Mouse (Mus musculus): ENCODE results near the gene Cdsn. TPM values are rescaled to one million over a fixed set of nuclear protein-coding genes. Genes with fewer than 3 reads are reported as not detected.

Cdsn gene
- total RNA-seq, 2 experiments from 2014 or later = not detected

- no peak for ATAC-seq (replicated peaks; ENCODE audit: low FRiP score, low TSS enrichment, poor library complexity, severe bottlenecking)
Measured at GRCm38 (mm10) chr17:35567150-35567549, 15.2 kb downstream of the Cdsn start, which contains the start of gene 2300002M23Rik. Gene 2300002M23Rik (plus strand): TSS chr17:35567450.

DNA sequence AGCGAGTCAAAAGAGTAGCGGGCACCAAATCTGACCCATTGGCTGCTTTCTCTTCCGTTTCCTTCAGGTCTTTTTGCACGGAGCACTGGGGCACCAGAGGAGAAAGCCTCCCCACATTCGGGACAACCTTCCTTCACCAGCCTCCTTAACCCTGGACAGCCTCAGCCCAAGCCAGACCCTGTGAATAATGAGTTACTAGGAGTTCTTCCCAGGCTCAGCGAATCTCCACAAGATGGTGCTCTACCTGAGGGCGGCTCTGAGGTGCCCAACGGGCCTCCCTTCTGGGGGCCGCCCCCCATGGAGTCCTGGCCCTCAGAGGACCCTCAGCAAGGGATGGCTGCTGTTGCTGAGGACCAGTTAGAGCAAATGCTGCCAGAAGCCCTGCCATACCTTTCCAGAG, 15.8 kb downstream of the Cdsn start:
- ATAC-seq (replicated peaks; ENCODE audit: low FRiP score, low TSS enrichment, poor library complexity, severe bottlenecking) = no peak

DNA sequence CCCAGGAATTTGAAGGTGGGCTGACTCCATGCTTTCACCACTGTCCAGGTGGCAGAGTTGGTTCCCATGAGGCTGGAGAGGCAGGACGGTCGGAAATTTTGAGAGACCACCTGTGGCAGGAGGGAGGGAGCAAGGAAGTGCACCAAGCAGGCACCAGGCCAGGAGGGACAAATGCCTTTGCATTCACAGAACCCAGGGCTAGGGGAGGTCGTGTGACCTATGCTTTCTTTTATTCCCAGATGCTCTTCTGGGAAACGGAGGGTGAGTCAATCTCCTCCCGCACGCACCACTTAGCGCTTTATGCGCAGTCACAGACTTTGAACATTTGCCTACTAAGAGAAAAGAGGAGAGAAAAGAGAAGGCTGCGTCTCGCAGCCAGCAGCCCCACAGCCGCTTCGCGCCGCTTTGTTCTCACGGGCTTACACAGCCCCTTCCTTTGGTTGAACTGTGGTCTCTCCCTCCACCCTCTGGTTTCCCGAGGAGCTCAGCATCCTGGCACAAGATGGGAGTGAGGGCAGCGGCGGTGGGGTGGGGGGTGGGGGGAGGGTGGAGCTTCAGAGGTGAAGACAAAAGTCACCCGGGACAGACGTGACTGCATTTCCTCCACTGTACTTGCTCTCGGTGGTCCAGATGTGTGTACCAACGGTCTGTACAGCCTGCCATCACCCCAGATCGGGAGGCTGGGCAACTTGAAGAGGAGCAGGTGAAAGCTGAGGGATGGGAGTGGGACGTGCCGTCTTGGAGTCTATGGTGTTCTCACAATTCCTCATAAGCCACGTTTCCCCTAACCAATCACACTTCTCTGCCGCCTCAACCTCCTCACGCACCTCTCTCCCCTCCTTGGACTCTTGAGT, 17.4 kb downstream of the Cdsn start:
- no peak for ATAC-seq (replicated peaks; ENCODE audit: low FRiP score, low TSS enrichment, poor library complexity, severe bottlenecking)

DNA sequence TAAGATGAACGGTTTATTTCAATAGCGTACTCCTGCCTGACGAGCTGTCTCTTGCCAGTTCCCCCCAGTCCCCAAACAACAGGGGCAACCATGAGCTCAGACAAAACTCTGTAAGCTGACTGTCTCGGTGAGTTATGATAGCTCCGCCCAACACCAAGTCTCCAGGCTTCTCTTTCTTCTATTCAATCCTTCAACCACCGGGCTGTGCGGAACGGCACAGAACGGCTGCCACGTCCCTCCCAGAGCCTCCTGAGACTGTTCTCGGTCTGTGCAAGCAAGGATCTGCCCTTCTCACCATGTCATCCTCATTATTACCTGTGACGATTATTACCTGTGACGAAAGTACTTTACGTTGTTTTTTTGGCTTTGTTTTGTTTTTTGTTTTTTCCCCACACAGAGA, 18.9 kb downstream of the Cdsn start:
- ATAC-seq (replicated peaks; ENCODE audit: low FRiP score, low TSS enrichment, poor library complexity, severe bottlenecking) = no peak

DNA sequence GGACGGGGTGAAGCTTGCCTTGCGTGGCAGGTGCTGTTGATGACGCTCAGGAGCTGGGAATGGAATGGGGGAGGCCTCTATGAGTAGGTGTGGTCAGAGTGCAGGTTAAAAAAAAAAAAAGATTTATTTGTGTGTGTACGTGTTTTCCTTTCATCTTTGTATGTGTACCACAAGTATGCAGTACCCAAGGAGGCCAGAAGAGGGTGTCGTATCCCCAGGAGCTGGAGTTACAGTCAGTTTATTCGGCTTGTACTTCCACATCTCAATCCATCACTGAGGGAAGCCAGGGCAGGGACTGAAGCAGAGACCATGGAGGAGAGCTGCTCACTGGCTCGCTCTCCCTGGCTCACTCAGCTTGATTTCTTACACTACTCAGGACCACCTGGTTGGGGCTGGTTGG, 19.5 kb downstream of the Cdsn start:
- no peak for ATAC-seq (replicated peaks; ENCODE audit: low FRiP score, low TSS enrichment, poor library complexity, severe bottlenecking)

DNA sequence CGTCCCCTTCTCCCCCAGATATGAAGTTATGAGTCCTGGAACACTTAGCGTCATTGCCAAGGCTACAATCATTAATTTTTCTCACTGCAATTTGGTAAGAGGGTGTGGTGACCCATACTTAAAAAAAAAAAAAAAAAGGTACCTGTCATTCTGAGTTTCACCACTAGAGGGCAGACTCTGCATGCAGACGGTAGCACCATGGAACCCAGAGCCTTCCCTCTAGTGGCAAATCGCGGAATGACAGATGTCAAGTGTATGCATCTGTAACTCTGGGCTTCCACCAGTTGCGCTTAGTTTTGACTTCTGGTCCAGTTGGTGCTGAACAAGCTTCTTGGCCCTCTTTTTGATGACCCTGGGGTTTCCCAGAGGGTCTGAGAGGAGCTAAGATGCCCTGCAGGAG, 26.3 kb downstream of the Cdsn start:
- ATAC-seq (replicated peaks; ENCODE audit: low FRiP score, low TSS enrichment, poor library complexity, severe bottlenecking) = peak; percentile 73

DNA sequence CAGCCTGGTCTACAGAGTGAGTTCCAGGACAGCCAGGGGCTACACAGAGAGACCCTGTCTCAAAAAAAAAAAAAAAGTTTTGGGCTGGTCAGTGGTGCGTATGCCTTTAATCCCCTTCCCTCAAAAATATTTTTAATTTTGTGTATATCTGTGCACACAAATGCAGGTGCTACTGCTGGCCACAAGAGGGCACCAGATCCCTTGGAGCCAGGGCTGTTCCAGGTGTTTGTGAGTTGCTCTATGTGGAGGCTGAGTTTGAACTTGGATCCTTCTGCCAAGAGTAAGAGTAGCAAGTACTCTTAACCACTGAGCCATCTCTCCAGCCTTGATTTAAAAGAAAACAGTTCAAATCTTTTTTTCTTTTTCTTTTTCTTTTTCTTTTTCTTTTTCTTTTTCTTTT, 31.0 kb downstream of the Cdsn start:
- no peak for ATAC-seq (replicated peaks; ENCODE audit: low FRiP score, low TSS enrichment, poor library complexity, severe bottlenecking)

- peak; percentile 74 for ATAC-seq (replicated peaks; ENCODE audit: low FRiP score, low TSS enrichment, poor library complexity, severe bottlenecking)
Measured at GRCm38 (mm10) chr17:35584330-35584937, 32.5 kb downstream of the Cdsn start.

DNA sequence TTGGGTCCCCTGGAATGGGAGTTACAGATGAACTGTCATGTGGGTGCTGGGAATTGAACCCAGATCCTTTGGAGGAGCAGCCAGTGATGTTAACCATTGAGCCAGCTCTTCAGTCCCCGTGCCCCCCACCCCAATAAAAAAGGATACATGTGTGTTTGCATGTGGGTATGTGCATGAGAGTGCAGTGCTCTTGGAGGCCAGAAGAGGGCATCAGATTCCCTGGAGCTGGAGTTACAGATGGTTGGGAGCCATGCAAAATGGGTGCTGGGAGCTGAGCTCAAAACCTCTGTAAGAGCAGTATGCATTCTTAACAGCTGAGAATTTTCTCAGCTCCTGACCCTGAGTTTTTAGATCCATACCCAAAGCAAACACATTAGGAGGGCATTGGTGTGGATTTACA, 35.4 kb downstream of the Cdsn start:
- ATAC-seq (replicated peaks; ENCODE audit: low FRiP score, low TSS enrichment, poor library complexity, severe bottlenecking) = no peak

DNA sequence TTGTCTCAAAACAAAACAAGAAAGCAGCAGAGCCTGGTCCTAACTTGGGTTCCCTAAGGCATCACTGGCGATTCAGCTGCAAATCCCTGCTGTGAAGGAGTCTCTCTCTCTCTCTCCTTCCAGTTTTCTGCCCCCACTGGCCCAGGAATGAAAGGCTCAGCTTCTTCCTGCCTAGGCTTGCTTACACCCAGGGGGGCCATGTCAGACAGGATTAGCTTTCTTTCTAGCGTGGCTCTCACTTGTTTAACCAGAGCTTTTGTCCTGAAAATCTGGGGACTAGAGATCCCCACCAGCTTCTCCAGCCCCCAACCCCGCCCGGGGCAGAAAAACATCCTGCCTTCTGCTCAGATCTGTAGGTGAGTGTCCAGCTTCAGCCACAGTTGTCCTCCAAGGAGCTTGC, 36.5 kb downstream of the Cdsn start:
- no peak for ATAC-seq (replicated peaks; ENCODE audit: low FRiP score, low TSS enrichment, poor library complexity, severe bottlenecking)

GRCm38 (mm10) chr17:35590410-35591218, 38.7 kb downstream of the Cdsn start:
- ATAC-seq (replicated peaks; ENCODE audit: low FRiP score, low TSS enrichment, poor library complexity, severe bottlenecking) = peak; percentile 76

- ATAC-seq (replicated peaks; ENCODE audit: low FRiP score, low TSS enrichment, poor library complexity, severe bottlenecking) = no peak
Measured at GRCm38 (mm10) chr17:35591219-35591578, 39.3 kb downstream of the Cdsn start.

- no peak for ATAC-seq (replicated peaks; ENCODE audit: low FRiP score, low TSS enrichment, poor library complexity, severe bottlenecking)
Measured at GRCm38 (mm10) chr17:35591731-35592130, 39.8 kb downstream of the Cdsn start.

- no peak for ATAC-seq (replicated peaks; ENCODE audit: low FRiP score, low TSS enrichment, poor library complexity, severe bottlenecking)
Measured at GRCm38 (mm10) chr17:35592131-35592530, 40.2 kb downstream of the Cdsn start.

- no peak for ATAC-seq (replicated peaks; ENCODE audit: low FRiP score, low TSS enrichment, poor library complexity, severe bottlenecking)
Measured at GRCm38 (mm10) chr17:35593786-35594185, 41.9 kb downstream of the Cdsn start.

DNA sequence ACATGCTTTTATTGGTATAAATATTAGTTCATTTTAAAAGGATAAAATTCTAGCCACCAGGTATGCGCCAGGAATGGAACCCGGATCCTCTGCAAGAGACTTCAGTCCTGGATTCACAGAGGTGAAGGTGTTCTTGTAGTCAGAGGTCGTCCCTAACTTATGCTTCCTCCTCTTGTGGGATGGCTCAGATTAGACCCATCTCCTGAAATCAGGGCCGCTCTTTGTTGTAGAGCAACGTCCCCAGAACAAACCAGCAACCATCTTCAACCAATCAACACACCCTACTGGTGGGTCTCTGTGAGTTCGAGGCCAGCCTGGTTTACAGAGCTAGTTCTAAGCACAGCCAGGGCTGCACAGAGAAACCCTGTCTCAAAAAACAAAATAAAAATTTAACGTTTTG, 42.5 kb downstream of the Cdsn start:
- ATAC-seq (replicated peaks; ENCODE audit: low FRiP score, low TSS enrichment, poor library complexity, severe bottlenecking) = no peak

- no peak for ATAC-seq (replicated peaks; ENCODE audit: low FRiP score, low TSS enrichment, poor library complexity, severe bottlenecking)
Measured at GRCm38 (mm10) chr17:35597399-35597798, 45.5 kb downstream of the Cdsn start.

GRCm38 (mm10) chr17:35601249-35601648, 49.3 kb downstream of the Cdsn start, which contains the start of gene Sfta2:
Gene Sfta2 (plus strand): TSS chr17:35601549.
- ATAC-seq (replicated peaks; ENCODE audit: low FRiP score, low TSS enrichment, poor library complexity, severe bottlenecking) = no peak

DNA sequence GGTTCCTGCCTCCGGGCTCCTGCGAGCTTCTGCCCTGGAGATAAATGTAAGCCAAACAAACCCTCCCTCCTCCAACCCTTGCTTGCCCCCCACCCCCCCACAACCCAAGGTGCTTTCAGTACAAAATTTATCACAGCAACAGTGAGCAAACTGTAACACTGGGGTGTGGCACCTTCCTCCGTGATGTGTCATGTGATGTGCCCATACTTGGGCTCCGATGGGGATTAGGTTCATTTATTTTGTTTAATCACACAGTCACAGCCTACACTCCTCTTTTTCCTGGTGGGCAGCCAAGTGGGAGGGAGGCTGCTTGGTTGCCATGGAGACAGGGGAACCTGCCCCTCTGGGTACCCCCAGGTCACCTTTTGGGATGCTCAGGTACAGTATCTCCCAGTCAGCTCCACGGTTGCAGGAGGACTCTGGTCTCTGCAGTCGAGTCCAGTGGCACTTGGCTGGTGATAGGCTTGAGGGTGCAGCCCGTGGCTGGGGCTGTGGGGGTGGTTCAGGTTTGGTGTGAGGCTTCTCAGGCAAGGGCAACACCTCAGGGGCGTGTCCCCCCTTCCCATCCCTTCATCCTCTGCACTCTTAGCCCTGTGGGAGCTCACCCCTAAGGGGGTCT, 49.9 kb downstream of the Cdsn start:
- ATAC-seq (replicated peaks; ENCODE audit: low FRiP score, low TSS enrichment, poor library complexity, severe bottlenecking) = no peak

Measured in megakaryocyte-erythroid progenitor cell, adult 5-6 weeks (primary cell).